Mouse (Mus musculus) ovary, adult 10 weeks (tissue): ENCODE measurements around the gene Ccdc170. TPM values are rescaled to one million over a fixed set of nuclear protein-coding genes. Genes with fewer than 3 reads are reported as not detected.

Source experiments
- polyA plus RNA-seq: library from polyadenylated mRNA; stranded (reverse); fragments of 350-450 nt; fragmentation: Illumina TruSeq; extraction: RNeasy Lipid Tissue Mini Kit (QIAGEN cat#74804); gene quantifications from one replicate; pipeline ENCODE4 v1.2.3, GENCODE M21; 2014

The Ccdc170 gene
- 3.8 TPM for polyA plus RNA-seq

GRCm38 (mm10) chr10:4482355-4482754, at the start of gene Ccdc170:
Gene Ccdc170 (plus strand): TSS chr10:4482502.

GRCm38 (mm10) chr10:4611386-4612155, 129.3 kb downstream of the Ccdc170 start, which contains the start of gene Esr1:
Gene Esr1 (plus strand): TSS chr10:4611593.

Other genes starting within 250 kb of the Ccdc170 start
- 13.0 TPM for gene Akap12, start 216.1 kb upstream of the Ccdc170 start, polyA plus RNA-seq
- 20.2 TPM for gene Zbtb2, start 94.4 kb upstream of the Ccdc170 start, polyA plus RNA-seq
- gene Rmnd1, start 50.1 kb upstream of the Ccdc170 start, polyA plus RNA-seq = 48.6 TPM
- 48.4 TPM for gene Armt1, start 50.0 kb upstream of the Ccdc170 start, polyA plus RNA-seq
- 161 TPM for gene Esr1, start 129.1 kb downstream of the Ccdc170 start, polyA plus RNA-seq